Mouse (Mus musculus) liver, postnatal 0 days (tissue): ENCODE results near the gene Meis3.

Experiments used
- CTCF ChIP-seq: sonication (generic); IDR thresholded peaks from 2 replicates; pipeline ENCODE4 v1.5.1; 2016; ENCODE audit warnings: antibody characterized with exemption, low read depth
- EP300 ChIP-seq: IDR thresholded peaks from 2 replicates; pipeline ENCODE4 v1.6.1; 2016; ENCODE audit warnings: antibody characterized with exemption, low read depth, mild to moderate bottlenecking

- TF ChIP-seq CTCF (no peak), EP300 (no peak)
Measured at GRCm38 (mm10) chr7:16162036-16162435, 12.9 kb upstream of the Meis3 start.
